Mouse (Mus musculus): ENCODE measurements around the gene Creb3l2.

GRCm38 (mm10) chr6:37326603-37326955 lies 115.4 kb downstream of the Creb3l2 start:
- TF ChIP-seq CTCF (IDR thresholded peaks at IDR 0.05; ENCODE audit: control insufficient read depth, insufficient read depth, low read length) (no peak), POLR2A (IDR thresholded peaks at IDR 0.05; ENCODE audit: borderline replicate concordance, control insufficient read depth, low read depth, low read length) (no peak)

All from bone marrow, adult 2 months (tissue).